Mouse (Mus musculus): ENCODE data around the gene Vmn2r33. TPM values are rescaled to one million over a fixed set of nuclear protein-coding genes. Genes with fewer than 3 reads are reported as not detected.
"Not testable (repeated sequence)": the region's sequence is repeated elsewhere in the genome, so short reads cannot be mapped to it uniquely, and the experiment has no call there.

The Vmn2r33 gene
- not detected in 2 replicates for polyA plus RNA-seq (2012; rRNA removed)

DNA sequence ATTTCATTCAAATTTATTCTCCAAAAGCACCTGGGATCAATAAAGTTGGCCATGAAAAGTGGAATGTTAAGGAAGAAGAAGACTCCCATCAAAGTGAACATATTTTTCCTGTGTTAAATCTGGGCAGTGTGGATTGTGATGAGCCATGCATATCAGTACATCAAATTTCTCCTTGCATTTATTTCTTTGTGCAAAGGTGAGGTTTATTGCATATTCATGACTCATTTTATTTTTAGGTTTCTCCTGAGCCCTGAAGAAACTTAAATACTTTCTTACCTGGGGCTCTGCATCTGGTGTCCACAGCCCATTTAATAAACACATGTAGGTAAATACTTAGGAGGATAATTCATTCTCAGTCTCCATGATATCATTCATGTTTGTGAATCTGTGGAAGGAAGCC is at the start of gene Vmn2r33:
Gene Vmn2r33, minus strand, starts transcription at position 101 of the 400 bp plus-strand sequence.
- DNase-seq (ENCODE audit: low read depth): not testable (repeated sequence)

Other genes with a start within 250 kb of the Vmn2r33 start
- gene Vmn2r30, start 229.2 kb downstream of the Vmn2r33 start, polyA plus RNA-seq (2012; rRNA removed): not detected in 2 replicates
- gene Gm45783, start 192.2 kb downstream of the Vmn2r33 start, polyA plus RNA-seq (2012; rRNA removed): not detected in 2 replicates
- gene Vmn2r31, start 167.1 kb downstream of the Vmn2r33 start, polyA plus RNA-seq (2012; rRNA removed): not detected in 2 replicates
- not detected in 2 replicates for gene Vmn2r32, start 86.8 kb downstream of the Vmn2r33 start, polyA plus RNA-seq (2012; rRNA removed)
- not detected in 2 replicates for gene Vmn2r34, start 122.7 kb upstream of the Vmn2r33 start, polyA plus RNA-seq (2012; rRNA removed)

All from brain, embryonic 14.5 days (tissue).